Mouse (Mus musculus) embryonic fibroblast, embryonic 13.5 days (primary cell): ENCODE measurements around the gene Tmem253.

Source experiments
- CTCF ChIP-seq: IDR thresholded peaks from 2 replicates; pipeline ENCODE4 v1.5.1; 2011; ENCODE audit warnings: mild to moderate bottlenecking, control low read depth, low read length, moderate library complexity, borderline replicate concordance; ENCODE audit not compliant: insufficient read depth
- POLR2A ChIP-seq: IDR thresholded peaks from 2 replicates; pipeline ENCODE4 v1.6.1; 2011; ENCODE audit warnings: low read depth, mild to moderate bottlenecking, control low read depth, low read length, moderate library complexity

DNA sequence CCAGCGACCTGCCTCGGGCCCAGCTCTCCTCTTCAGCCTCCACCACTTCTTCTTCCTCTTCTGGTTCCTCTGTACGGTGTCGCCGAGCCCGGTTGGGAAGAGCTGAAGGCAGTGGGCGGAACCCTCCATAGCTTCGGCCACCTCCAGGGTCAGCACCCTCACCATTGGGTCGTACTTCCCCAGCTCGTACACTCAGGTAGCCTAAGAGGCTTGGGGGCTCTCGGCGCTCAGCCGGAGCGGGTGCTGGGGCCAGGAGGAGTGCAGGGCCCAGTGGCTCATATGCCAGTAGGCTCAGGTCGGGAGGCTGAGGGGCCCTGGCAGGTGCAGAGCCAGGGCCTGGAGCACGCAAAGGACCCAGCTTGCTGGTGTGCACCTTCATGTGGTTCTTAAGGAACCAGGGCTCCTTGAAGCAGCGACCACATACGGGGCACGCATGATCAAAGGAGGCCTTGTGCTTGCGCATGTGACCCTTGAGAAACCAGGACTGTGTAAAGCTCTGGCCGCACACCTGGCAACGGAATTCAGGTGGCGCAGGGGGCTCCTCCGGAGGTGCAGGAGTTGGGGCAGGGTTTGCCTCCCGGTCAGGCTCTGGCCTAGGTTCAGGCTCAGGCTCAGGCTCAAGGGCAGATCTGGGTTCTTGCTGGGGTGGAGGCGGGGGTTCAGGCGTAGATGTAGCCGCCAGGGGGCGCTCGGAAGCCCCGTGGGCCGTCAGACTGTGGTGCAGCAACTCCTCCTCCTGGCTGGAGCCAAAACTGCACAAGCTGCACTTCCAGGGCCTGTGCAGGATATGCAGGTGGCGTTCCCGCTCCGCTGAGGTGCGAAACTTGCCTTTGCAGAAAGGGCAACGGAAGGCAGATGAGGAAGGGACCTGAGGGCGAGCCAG lies 6.9 kb upstream of the Tmem253 start:
- TF ChIP-seq POLR2A = no peak
- peak; percentile 99 for TF ChIP-seq CTCF
